Mouse (Mus musculus): Measurements from ENCODE around the gene Gm20388.

Gene Gm20388

GRCm38 (mm10) chr8:121919158-121919557 is 2008.5 kb downstream of the Gm20388 start:
- DNase-seq, result no peak

- DNase-seq, result peak; percentile 42
Measured at GRCm38 (mm10) chr8:121919731-121920130, 2009.1 kb downstream of the Gm20388 start.

GRCm38 (mm10) chr8:121921582-121921981 is 2010.9 kb downstream of the Gm20388 start:
- no peak for DNase-seq

GRCm38 (mm10) chr8:121922101-121922500 is 2011.5 kb downstream of the Gm20388 start:
- peak; percentile 75 for DNase-seq

DNA sequence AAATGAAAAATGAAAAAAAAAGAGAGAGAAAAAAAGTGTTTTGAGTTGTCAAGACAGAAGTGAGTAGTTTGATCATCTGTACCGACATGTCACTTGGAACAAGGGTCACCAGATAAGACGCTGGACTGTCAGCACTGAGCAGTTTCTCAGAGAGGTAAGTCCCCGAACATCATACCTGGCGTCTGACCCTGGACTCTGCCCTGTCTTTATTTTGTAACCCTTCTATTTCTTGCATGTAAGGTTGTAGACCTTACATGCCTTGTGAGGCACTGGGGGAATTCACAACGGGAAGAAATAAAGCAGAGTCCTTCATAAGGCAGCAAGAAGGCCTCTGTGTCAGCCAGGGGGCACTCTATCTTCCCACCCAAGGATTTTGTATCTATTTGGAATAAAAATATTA is 2014.0 kb downstream of the Gm20388 start:
- no peak for DNase-seq

- DNase-seq, result peak; percentile 87
Measured at GRCm38 (mm10) chr8:121925624-121926023, 2015.0 kb downstream of the Gm20388 start.

DNA sequence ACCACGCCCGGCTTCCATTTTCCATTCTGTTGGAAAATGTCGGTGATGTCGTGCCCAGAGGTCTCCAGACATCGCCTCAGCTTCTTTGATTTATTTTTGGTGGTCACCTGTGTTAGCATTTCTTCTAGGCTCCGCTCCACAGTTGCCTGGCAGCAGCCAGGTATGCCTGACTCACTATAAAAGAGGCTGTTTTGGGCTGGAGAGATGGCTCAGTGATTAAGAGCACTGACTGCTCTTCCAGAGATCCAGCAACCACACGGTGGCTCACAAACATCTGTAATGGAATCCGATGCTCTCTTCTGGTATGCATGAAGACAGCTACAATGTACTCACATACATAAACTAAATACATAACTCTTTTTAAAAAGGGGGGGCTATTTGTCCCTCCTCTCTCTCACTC is 2015.6 kb downstream of the Gm20388 start:
- no peak for DNase-seq

- DNase-seq, result peak; percentile 62
Measured at GRCm38 (mm10) chr8:121927316-121927715, 2016.7 kb downstream of the Gm20388 start.

DNA sequence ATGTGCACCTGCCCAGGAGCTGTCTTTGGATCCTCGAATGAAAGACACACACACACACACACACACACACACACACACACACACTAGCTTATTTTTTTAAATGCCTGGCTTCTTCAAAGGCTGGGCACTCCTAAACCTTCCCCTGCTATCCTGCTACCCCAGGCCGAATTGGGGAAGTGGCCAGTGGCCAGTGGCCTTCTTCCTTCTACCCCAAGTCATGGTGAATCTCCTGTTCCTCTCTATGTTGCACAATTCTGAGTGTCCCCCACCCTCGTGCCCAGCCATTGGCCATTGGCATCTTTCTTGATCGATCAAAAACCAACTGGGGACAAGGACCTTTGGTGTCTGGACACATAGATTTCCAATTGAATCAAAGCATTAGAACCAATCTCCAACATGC is 2019.4 kb downstream of the Gm20388 start:
- no peak for DNase-seq

GRCm38 (mm10) chr8:121931571-121931970 is 2020.9 kb downstream of the Gm20388 start:
- no peak for DNase-seq

DNA sequence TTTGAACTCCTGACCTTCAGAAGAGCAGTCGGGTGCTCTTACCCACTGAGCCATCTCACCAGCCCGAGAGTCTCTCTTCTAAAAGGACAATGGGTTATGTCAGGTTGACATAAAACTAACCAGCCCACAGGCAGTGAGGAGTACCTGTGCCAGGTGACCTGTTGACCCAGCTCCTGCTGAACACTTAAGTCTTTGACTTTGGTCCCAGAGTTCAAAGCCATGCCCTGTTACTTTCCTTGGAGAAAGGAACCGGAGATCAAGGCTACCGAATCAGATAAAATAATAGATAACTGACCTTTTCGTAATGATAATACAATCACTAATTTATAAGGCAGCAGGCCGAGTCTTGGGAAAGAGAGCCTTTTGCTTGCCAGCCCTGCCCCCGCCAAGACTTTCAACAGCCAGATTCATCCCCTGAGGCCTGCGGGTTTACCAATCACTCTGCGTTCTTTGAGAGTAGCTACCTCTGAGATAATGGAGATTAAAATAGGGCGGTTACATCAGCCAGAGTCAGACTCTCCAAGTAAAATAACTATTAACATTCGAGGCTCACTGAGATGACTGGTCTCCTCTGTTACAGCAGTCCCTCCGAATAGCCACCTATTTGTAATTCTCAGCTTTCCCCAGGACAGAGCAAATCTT is 2021.5 kb downstream of the Gm20388 start:
- no peak for DNase-seq

DNA sequence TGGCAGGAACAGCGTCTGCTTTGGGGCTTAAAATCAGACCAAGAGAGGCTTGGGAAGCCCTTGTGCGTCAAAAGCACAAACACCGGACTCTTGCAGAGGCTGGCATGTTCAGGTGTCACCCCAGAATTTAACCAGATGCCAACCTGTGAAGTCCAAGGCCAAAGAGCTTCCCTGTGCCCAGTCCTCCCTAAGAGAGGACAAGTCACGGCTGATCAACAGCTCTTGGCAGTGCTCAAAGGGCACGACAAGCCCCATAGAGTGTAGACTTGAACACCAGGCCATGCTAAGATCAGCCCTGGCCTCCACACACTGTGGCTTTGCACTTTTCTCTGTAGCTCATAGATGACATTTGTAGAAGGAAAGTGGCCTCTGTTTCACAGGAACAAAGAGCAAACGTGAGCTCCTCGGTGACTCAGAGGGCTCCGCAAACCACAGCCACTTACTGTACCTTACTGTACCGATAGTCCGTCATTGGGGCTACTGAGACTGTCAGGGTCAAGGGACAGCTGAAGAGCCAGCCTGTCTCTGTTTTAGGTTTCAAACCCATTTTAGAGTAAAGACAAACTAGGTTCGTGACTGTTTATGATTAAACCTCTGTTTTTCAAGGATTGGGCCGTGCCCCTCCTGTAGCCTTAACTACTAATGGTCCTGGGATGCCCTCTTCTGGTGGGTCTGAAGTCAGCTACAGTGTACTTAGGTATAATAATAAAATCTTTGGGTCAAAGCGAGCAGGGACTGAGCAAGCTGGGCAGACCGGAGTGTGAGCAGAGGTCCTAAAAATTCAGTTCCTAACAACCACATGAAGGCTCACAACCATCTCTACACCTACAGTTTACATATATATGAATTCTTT is 2022.3 kb downstream of the Gm20388 start:
- DNase-seq, result no peak

GRCm38 (mm10) chr8:121934506-121934905 is 2023.9 kb downstream of the Gm20388 start:
- peak; percentile 54 for DNase-seq

- DNase-seq, result no peak
Measured at GRCm38 (mm10) chr8:121934923-121935322, 2024.3 kb downstream of the Gm20388 start.

GRCm38 (mm10) chr8:121935341-121936294 is 2025.0 kb downstream of the Gm20388 start:
- peak; percentile 40 for DNase-seq

- DNase-seq, result peak; percentile 51
Measured at GRCm38 (mm10) chr8:121936391-121936790, 2025.8 kb downstream of the Gm20388 start.

DNA sequence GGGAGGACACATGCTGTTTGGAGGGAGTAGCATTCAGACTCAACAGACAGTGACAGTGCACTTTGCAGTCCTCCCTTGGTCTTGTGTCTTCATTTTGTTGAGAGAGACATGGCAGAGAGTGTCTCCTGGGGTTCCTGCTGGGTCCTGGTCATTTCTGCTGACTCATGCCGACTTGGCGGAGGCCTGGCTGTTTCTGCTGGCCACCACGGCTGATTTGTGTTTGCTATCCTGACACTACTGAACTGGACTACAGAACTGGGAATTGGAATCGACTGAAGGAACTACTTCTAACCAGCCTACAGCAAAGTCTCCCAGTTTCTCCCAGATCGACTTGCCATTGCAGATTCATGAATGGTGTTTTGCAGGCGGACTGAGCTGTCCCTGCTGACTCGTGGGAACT is 2028.1 kb downstream of the Gm20388 start:
- no peak for DNase-seq

GRCm38 (mm10) chr8:121943057-121943540 is 2032.5 kb downstream of the Gm20388 start:
- no peak for DNase-seq

- DNase-seq, result no peak
Measured at GRCm38 (mm10) chr8:121943716-121944115, 2033.1 kb downstream of the Gm20388 start.

DNA sequence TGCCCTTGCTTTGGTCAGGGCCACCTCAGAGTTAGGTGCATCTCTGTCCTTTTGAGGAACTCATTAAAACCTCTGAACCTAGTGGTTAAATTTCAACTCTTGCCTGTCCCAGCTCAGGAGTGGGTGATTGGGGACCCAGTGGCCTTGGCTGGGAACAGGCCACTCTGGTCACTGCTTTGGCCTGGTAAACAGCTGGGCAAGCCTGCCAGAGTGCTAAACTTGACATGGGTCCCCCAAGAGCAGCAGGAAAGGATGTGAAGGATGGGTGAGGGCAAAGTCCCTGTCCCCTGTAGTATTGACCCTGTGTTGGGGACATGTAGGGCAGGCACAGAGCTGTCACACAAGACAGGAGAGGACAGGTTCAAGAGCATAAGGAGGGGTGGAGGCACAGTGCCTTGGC is 2034.2 kb downstream of the Gm20388 start, which contains the start of gene Car5a:
Car5a (minus strand) TSS at position 74 of the 400 bp plus-strand sequence.
- DNase-seq, result no peak

DNA sequence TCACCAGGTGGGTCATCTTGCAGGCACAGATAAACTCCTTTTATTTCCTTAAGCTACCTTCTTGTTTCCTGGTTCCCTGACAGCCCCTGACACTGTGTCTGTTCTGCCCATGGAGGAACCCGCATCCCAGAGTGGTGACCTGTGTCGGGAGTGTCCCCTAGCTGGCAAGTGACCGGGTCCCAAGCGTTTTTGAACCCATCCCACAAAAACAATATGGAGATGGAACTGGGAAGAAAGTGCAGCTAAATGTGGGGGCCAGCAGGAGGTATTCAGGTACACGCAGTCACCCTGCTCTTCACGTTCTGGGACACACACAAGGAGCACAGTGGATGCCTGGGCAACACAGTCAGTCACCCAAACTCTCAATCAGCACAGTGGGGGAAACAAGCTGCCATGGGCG is 2035.7 kb downstream of the Gm20388 start:
- no peak for DNase-seq

DNA sequence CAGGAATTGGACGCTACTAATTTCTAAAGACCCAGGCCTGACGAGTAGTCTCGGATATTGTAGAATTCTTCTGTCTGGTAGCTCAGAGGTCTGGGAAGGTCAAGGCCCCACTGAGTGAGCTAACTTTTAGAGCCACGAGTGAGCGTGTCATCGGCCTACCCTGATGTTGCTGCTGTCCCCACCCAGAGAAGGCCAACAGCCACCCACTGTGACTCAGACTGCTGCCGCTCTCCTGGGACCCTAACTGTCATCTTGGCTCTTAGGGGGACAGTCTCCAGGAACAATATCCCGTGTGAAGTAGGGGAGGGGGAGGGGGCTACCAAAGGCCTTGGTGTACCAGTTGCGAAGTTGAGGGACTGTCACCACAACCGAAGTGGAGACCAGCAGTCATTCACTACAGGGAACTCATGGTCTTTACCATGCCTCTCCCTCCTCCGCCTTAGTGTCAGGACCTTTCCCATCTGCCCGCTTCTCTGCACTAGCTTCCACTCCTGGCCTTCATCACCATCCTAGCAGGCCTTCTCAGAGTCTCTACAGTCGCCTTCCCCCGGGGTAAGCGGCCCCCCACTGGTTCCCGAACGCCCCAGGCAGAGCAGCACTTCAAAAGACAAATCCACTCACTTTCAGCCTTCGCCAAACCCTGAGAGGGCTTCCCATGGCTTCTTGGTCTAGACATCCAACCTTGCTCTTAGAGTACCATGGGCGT is 2036.6 kb downstream of the Gm20388 start:
- no peak for DNase-seq
